Mouse (Mus musculus): ENCODE results near the gene Prcd.
A peak's percentile ranks its signal among the peaks of the same experiment; 100 is the strongest.
"Not testable (repeated sequence)": the region's sequence is repeated elsewhere in the genome, so short reads cannot be mapped to it uniquely, and the experiment has no call there.

Gene Prcd

GRCm38 (mm10) chr11:116649711-116650337 lies 3.5 kb upstream of the Prcd start:
- DNase-seq: no peak

DNA sequence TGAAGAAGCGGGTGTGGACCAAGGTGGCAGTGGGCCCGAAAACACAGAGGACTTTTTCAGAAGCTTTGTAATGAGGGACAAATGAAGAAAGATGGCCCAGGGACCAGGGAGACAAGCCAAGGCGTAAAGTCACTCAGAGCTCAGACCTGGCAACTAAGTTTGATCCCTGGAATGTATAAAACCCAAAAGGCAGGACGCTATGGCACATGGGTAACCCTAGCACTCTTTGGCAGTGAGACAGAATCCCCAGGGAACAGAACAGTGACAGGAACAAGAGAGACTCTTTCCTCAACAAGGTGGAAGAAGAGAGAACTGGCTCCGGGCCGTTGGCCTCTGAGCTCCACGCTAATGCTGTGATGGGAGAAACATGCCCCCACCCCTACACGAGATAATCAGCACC lies 2.5 kb upstream of the Prcd start:
- DNase-seq: no peak

GRCm38 (mm10) chr11:116651339-116651738 lies 2.0 kb upstream of the Prcd start:
- no peak for DNase-seq

DNA sequence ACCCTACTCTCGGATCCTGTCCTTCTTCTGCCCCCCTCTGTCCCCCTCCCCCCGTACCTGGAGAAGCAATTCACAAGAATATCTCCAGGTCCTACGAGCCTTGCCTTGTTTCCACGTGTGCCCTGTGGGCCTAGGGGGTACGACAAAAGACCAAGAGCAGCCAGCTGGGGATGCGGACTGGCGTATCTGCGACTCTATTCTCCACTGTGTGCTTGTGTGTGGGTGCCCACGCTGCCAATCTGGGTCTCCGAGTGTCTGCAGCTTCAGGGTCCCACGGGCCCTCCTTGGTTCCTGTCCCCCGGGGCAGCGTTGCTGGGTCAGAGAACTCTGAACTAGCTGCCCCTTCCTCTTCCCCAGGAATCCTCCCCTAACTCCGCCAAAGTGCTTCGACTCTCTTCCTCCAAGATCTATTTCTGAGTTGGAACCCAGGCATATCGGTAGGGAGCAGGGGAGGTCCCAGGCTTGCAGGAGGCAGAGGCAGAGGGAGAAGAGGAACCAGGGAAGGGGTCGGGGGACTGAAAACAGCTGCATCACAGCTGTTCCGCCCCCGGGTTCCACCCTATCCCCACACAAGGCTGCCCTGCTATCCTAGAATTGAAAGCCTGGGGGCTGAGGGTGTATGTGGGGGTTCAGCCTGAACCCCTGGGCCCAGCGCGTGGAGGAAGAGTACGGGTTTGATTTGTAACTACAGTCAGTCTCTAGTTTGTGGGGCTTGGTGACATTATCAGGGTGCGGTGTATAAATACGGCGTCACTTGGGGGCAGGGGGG lies 820 bp upstream of the Prcd start:
- DNase-seq: no peak

DNA sequence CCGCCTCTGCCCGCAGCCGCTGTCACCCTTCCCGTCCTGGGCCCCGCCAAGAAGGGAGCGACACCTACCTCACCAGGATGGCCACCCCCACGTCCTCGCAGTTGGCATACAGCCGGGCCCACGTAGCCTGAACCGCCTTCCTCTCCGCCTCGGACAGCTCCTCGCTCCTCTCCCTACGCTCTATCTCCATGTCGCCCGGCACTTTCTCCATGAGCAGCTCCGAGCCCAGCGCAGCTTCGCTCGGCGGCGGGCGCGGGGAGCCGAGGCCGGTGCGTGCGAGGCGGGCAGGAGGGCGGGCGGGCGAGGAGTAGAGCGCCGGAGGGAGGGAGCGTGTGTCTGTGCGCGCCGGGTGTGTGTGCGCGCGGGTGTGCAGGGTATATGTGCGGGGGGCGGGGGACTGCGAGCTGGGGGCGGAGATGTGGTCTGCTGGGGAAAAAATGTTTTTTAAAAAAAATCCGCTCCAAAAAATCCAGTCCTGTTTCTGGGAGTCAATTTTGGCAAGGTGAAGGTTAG lies 431 bp downstream of the Prcd start:
- DNase-seq: no peak

DNA sequence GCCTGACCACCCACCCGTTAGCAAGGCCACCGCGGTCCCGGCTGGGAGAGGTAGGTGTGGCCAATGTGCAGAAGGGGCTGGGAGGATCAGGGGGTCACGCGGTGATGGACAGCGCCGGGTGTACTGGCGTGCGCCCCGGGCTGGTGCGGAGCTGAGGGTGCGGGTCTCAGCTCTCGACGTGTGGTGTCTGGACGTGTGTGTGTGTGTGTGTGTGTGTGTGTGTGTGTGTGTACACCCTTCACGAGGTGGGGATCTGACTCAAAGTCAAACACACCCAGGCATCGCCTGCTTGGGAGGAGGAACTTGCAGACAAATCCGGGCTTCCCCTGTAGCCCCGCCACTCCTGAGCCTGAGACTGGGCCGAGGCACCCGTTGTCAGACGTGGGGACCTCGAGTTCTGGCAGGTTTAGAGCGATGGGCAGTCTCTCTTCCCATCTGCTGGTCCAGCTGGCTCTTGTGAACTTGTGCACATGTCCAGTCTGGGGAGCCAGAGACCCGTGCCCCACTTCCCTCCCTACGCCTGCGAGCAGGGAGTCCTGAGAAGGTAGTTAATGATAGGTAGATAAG lies 1.0 kb downstream of the Prcd start, which contains the start of gene Cygb:
TSS of gene Cygb (minus strand) at position 59 of the 567 bp plus-strand sequence.
- no peak for DNase-seq

- DNase-seq: no peak
Observed at GRCm38 (mm10) chr11:116656348-116657191, 3.2 kb downstream of the Prcd start.

GRCm38 (mm10) chr11:116657311-116658223 lies 4.2 kb downstream of the Prcd start:
- peak; percentile 91 to 95 for DNase-seq

DNA sequence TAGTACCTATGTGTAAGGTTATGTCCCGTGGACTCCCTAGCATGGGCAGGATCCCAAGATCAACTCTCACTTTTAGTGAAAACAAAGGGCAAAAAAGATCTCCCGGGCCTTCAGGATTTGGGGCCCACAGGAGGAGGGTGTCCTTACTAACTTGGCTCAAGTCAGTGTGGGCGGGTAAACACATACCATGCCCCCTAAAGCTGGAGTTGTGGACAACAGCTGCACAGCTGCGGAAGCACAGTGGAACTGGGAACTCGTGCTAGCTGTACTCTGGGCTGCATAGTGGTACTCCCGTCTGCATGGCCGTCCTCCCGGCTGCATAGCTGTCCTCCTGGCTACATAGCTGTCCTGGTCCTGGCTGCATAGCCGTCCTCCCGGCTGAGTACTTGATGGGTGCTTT lies 4.9 kb downstream of the Prcd start:
- no peak for DNase-seq

DNA sequence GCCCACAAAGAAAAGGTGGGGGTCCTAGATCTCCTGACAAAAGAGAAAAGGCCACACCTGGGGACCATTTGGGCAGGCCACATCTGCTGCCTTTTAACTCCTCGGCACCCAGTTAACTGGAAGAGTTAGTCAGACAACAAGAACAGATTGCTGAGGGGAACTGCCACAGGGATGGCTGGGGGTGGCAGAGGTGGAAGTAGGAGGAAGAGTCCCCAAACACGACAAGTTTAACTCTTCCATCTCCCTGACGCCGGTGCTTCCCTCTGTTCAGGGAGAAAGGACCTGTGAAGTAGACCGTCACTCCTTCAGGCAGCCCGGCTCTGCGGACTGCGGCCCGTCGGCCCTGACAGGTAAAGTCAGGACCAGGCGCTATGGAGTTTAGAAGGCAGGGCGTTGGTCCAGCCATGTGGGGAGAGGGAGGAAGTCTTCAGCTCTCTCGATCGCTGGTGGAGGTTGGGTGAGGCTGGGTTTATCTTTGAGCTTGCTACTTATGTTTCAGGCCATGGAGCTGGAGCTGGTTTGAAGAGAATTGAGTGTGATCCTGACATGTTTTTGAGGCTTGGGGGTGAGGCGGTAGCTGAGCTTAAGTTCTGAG lies 5.8 kb downstream of the Prcd start:
- DNase-seq: no peak

DNA sequence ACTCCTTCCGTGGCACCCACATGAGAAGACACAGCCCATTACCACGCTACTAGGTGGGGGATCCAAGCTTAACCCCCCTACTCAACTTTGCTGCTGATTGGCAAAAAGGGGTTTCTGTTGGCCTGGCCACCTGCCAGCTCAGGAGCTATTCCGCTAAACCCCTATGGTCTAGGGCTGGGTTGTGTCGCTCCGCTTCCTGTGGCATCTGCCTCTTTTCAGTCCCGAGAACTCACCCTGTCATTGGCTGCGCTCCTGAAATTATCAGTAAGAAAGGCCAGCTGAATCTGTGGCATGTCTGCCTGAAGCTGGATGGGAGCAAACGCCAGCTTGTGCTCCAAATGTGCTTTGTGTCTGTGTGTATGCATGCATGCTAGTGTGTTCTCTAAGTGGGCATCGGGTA lies 6.8 kb downstream of the Prcd start:
- DNase-seq: no peak

DNA sequence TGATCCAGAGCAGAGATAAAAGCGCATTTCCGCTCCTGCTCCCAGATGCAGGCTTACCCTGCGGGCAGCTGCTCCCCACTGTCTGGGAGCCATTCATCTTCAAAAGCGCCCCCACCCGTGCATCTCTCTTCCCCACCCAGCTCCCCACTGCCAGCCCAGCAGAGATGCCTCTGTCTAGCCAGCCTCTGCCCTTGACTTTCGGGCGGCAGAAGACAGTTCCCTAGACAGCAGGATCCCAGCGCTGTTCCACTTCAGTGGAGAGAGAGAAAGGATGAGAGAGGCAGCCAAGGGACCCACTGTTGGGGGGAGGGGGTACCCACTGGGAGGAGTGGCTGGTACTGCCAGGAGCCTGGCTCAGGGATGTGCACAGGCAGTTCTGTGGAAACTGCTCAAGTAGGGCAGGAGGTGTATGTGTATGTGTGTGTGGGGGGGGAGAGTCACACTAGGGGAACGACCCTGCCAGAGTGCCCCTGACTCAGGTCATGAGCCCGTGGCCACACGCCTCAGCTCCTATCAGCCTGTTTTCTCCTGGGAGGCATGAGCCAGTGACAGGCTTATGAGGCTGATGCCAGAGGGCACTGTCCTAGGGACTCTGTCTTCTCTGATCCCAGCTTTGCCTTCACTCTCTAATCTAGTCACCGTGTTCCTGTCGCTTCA lies 8.1 kb downstream of the Prcd start:
- DNase-seq: no peak

- DNase-seq: peak in 1 of 2 experiments; percentile 64
Observed at GRCm38 (mm10) chr11:116661948-116662377, 8.6 kb downstream of the Prcd start.

- DNase-seq: no peak
Observed at GRCm38 (mm10) chr11:116665289-116665688, 12.0 kb downstream of the Prcd start.

- no peak for DNase-seq
Observed at GRCm38 (mm10) chr11:116666566-116666965, 13.2 kb downstream of the Prcd start.

DNA sequence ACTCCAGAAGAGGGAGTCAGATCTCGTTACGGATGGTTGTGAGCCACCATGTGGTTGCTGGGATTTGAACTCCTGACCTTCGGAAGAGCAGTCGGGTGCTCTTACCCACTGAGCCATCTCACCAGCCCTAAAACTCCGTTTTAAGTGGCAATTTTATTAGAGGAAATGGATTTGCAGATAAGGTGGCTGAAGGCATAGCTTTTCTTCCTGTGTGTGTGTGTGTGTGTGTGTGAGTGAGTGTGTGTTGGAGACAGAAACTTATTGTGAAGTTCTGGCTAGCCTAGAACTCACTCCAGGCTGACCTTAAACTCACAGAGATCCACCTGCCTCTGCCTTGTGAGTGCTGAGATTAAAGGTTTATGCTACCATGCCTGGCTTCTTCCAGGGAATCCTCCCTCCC lies 13.7 kb downstream of the Prcd start:
- not testable (repeated sequence) for DNase-seq

DNA sequence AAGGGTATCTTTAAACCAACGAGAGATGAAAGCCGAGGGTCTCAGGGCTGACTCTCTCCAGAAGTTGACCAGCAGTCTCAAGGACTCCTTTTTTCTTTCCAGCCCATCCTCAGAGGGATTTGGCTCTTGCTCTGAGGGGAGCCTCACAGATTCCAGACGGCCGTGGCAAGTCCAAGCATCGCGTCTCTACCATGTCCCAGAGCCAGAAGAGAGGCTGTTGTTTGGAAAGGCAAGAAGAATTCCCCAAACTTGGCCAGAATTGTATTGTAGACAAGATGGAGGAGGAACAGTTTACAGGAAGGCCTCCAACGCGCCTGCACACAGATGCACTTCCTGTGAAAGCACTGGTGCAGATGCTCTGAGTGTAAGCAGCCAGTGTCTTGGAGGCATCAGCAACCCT lies 14.6 kb downstream of the Prcd start:
- DNase-seq: no peak

DNA sequence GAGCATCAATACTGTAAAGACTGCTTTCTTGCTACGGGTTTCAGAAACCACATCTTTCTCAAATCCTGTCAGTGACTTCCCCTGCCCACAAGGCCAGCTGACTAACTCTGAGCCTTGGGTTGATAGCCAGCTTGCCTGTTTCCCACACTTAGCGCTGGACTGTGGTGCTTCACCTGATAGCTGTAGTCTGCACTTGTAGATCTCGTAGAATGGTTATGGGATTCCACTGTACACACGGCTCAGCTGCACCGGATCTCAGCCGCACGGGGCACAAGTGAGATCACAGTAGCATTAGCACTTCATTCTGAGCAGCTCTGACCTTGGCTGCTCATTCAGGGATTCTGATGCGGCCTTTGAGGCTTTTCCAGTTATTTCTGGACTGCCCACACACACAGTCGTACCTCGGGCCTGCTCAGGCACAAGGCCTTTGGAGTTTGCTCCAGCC lies 15.1 kb downstream of the Prcd start:
- DNase-seq: peak; percentile 50 to 59

GRCm38 (mm10) chr11:116668839-116669238 lies 15.5 kb downstream of the Prcd start:
- peak in 1 of 2 experiments; percentile 63 for DNase-seq

- no peak for DNase-seq
Observed at GRCm38 (mm10) chr11:116669316-116669715, 16.0 kb downstream of the Prcd start.
